Mouse (Mus musculus) stomach, embryonic 15.5 days (tissue): ENCODE measurements at regions not wholly inside any gene's neighbourhood (a gene's known extent, or its start where the extent isn't known, plus 50 kb on each side); places are given as distances from the start of the nearest gene placed in this dataset.

ENCODE experiments used
- ATAC-seq: fragments of 200-750 bp; cut with Nextera tagmentation; 2 replicates; pipeline ENCODE4 v1.8.0; 2017; ENCODE audit warnings: low read depth, moderate number of reproducible peaks, moderate TSS enrichment; ENCODE audit not compliant: insufficient read depth, low FRiP score
- H3K27ac ChIP-seq: fragments of 300-500 bp; sonication (generic); 2 replicates; pipeline ENCODE4 v1.5.1; 2015; ENCODE audit warnings: mild to moderate bottlenecking, inconsistent platforms
- H3K27me3 ChIP-seq: fragments of 300-500 bp; sonication (generic); replicated peaks from 2 replicates; pipeline ENCODE4 v1.6.1; 2015; ENCODE audit warnings: inconsistent platforms
- H3K36me3 ChIP-seq: fragments of 300-500 bp; sonication (generic); 2 replicates; pipeline ENCODE4 v1.6.1; 2015; ENCODE audit warnings: inconsistent platforms
- H3K4me1 ChIP-seq: fragments of 300-500 bp; sonication (generic); 2 replicates; pipeline ENCODE4 v1.6.1; 2015; ENCODE audit warnings: inconsistent platforms
- H3K4me2 ChIP-seq: fragments of 300-500 bp; sonication (generic); 2 replicates; pipeline ENCODE4 v1.6.1; 2015; ENCODE audit warnings: mild to moderate bottlenecking, inconsistent platforms
- H3K4me3 ChIP-seq: fragments of 300-500 bp; sonication (generic); replicated peaks from 2 replicates; pipeline ENCODE4 v1.5.1; 2015; ENCODE audit warnings: inconsistent platforms
- H3K9ac ChIP-seq: fragments of 300-500 bp; sonication (generic); 2 replicates; pipeline ENCODE4 v1.6.1; 2015; ENCODE audit warnings: inconsistent platforms
- H3K9me3 ChIP-seq: fragments of 300-500 bp; sonication (generic); 2 replicates; pipeline ENCODE4 v1.6.1; 2016; ENCODE audit warnings: inconsistent platforms
- WGBS: fragments of 180-500 bp; shearing (Covaris S2); methylation state at CpG from one replicate; pipeline ENCODE4 v1.1.7; 2015; 5-methylcytosine and 5-hydroxymethylcytosine counted together

GRCm38 (mm10) chr8:80251595-80251994 lies 193.8 kb upstream of the Hhip start:
- Histone ChIP-seq H3K4me1 (no peaks in the 10 kb centered on the region), H3K4me2 (no peak overlapping the region), H3K9me3 (no peaks in the 10 kb centered on the region), H3K9ac (no peak overlapping the region), H3K27me3 (no peaks in the 10 kb centered on the region), H3K4me3 (no peak overlapping the region), H3K36me3 (no peaks in the 10 kb centered on the region), H3K27ac (no peak overlapping the region)
- ATAC-seq: no peak
- 27% methylated on average over 3 of the region's 3 CpGs for WGBS

- H3K4me1 ChIP-seq: no peaks in the 10 kb centered on the region
- H3K36me3 ChIP-seq: no peaks in the 10 kb centered on the region
- WGBS: 85% methylated on average over 7 of the region's 7 CpGs
- H3K4me3 ChIP-seq: no peak overlapping the region
- H3K9ac ChIP-seq: no peak overlapping the region
- ATAC-seq: no peak
- no peak overlapping the region for H3K27ac ChIP-seq
- H3K4me2 ChIP-seq: no peak overlapping the region
- no peaks in the 10 kb centered on the region for H3K27me3 ChIP-seq
- no peaks in the 10 kb centered on the region for H3K9me3 ChIP-seq
Observed at GRCm38 (mm10) chr8:80250305-80251161, 192.7 kb upstream of the Hhip start.

GRCm38 (mm10) chr8:80249762-80250161 lies 192.0 kb upstream of the Hhip start:
- H3K4me3 ChIP-seq: no peak overlapping the region
- no peak for ATAC-seq

GRCm38 (mm10) chr8:80239879-80240278 lies 182.1 kb upstream of the Hhip start:
- no peak overlapping the region for H3K4me3 ChIP-seq
- no peaks in the 10 kb centered on the region for H3K9me3 ChIP-seq
- no peaks in the 10 kb centered on the region for H3K36me3 ChIP-seq
- ATAC-seq: no peak
- 69% methylated on average over 4 of the region's 4 CpGs for WGBS
- H3K9ac ChIP-seq: no peak overlapping the region
- H3K27ac ChIP-seq: no peak overlapping the region
- no peaks in the 10 kb centered on the region for H3K4me1 ChIP-seq
- H3K27me3 ChIP-seq: no peaks in the 10 kb centered on the region
- H3K4me2 ChIP-seq: no peak overlapping the region

More at GRCm38 (mm10) chr8:80249762-80250161, 192.0 kb upstream of the Hhip start:
- H3K36me3 ChIP-seq: no peaks in the 10 kb centered on the region
- WGBS: 46% methylated on average over 2 of the region's 2 CpGs
- H3K27me3 ChIP-seq: no peaks in the 10 kb centered on the region
- no peak overlapping the region for H3K27ac ChIP-seq
- no peaks in the 10 kb centered on the region for H3K9me3 ChIP-seq
- H3K4me1 ChIP-seq: no peaks in the 10 kb centered on the region
- no peak overlapping the region for H3K4me2 ChIP-seq
- H3K9ac ChIP-seq: no peak overlapping the region

GRCm38 (mm10) chr8:80210361-80210760 lies 152.6 kb upstream of the Hhip start:
- Histone ChIP-seq H3K27ac (no peak overlapping the region), H3K36me3 (no peaks in the 10 kb centered on the region), H3K4me3 (no peak overlapping the region), H3K4me2 (no peak overlapping the region), H3K9me3 (no peaks in the 10 kb centered on the region), H3K4me1 (no peaks in the 10 kb centered on the region), H3K9ac (no peak overlapping the region), H3K27me3 (no peaks in the 10 kb centered on the region)
- WGBS: 74% methylated on average over 1 of the region's 1 CpGs
- ATAC-seq: no peak

GRCm38 (mm10) chr8:80204678-80205654 lies 147.2 kb upstream of the Hhip start:
- no peaks in the 10 kb centered on the region for H3K9me3 ChIP-seq
- ATAC-seq: no peak

GRCm38 (mm10) chr8:80203769-80204677 lies 146.2 kb upstream of the Hhip start:
- H3K27ac ChIP-seq: no peak overlapping the region
- no peak overlapping the region for H3K4me3 ChIP-seq
- H3K4me1 ChIP-seq: no peaks in the 10 kb centered on the region
- no peak overlapping the region for H3K4me2 ChIP-seq
- H3K27me3 ChIP-seq: no peaks in the 10 kb centered on the region
- H3K9ac ChIP-seq: no peak overlapping the region
- no peaks in the 10 kb centered on the region for H3K36me3 ChIP-seq
- H3K9me3 ChIP-seq: no peaks in the 10 kb centered on the region
- 51% methylated on average over 4 of the region's 4 CpGs for WGBS
- no peak for ATAC-seq

More at GRCm38 (mm10) chr8:80204678-80205654, 147.2 kb upstream of the Hhip start:
- Histone ChIP-seq H3K4me3 (no peak overlapping the region), H3K9ac (no peak overlapping the region), H3K4me2 (no peak overlapping the region), H3K36me3 (no peaks in the 10 kb centered on the region), H3K27ac (no peak overlapping the region), H3K4me1 (no peaks in the 10 kb centered on the region), H3K27me3 (no peaks in the 10 kb centered on the region)
- 59% methylated on average over 15 of the region's 15 CpGs for WGBS

GRCm38 (mm10) chr8:80197680-80198079 lies 139.9 kb upstream of the Hhip start:
- ATAC-seq: no peak
- H3K36me3 ChIP-seq: no peaks in the 10 kb centered on the region
- no peak overlapping the region for H3K4me2 ChIP-seq
- H3K4me3 ChIP-seq: no peak overlapping the region
- H3K27ac ChIP-seq: no peak overlapping the region
- no peaks in the 10 kb centered on the region for H3K4me1 ChIP-seq
- H3K9me3 ChIP-seq: no peaks in the 10 kb centered on the region
- H3K27me3 ChIP-seq: no peaks in the 10 kb centered on the region
- 80% methylated on average over 4 of the region's 4 CpGs for WGBS
- H3K9ac ChIP-seq: no peak overlapping the region

- Histone ChIP-seq H3K4me2 (no peak overlapping the region), H3K9me3 (no peaks in the 10 kb centered on the region), H3K4me3 (no peak overlapping the region), H3K36me3 (no peaks in the 10 kb centered on the region), H3K27me3 (no peaks in the 10 kb centered on the region), H3K9ac (no peak overlapping the region), H3K27ac (no peak overlapping the region), H3K4me1 (no peaks in the 10 kb centered on the region)
- ATAC-seq: no peak
- 61% methylated on average over 4 of the region's 4 CpGs for WGBS
Observed at GRCm38 (mm10) chr8:80190510-80190908, 132.7 kb upstream of the Hhip start.

GRCm38 (mm10) chr8:80189797-80190509 lies 132.1 kb upstream of the Hhip start:
- Histone ChIP-seq H3K4me3 (no peak overlapping the region), H3K9ac (no peak overlapping the region), H3K36me3 (no peaks in the 10 kb centered on the region), H3K4me1 (no peaks in the 10 kb centered on the region), H3K27me3 (no peaks in the 10 kb centered on the region), H3K9me3 (no peaks in the 10 kb centered on the region), H3K4me2 (no peak overlapping the region), H3K27ac (no peak overlapping the region)
- 77% methylated on average over 10 of the region's 10 CpGs for WGBS
- ATAC-seq: no peak

GRCm38 (mm10) chr8:80185286-80185685 lies 127.5 kb upstream of the Hhip start:
- no peaks in the 10 kb centered on the region for H3K4me1 ChIP-seq
- H3K36me3 ChIP-seq: no peaks in the 10 kb centered on the region
- 28% methylated on average over 4 of the region's 4 CpGs for WGBS
- H3K4me2 ChIP-seq: no peak overlapping the region
- no peaks in the 10 kb centered on the region for H3K27me3 ChIP-seq
- no peak overlapping the region for H3K9ac ChIP-seq
- no peaks in the 10 kb centered on the region for H3K9me3 ChIP-seq
- H3K27ac ChIP-seq: no peak overlapping the region
- no peak overlapping the region for H3K4me3 ChIP-seq
- ATAC-seq: no peak
